Mouse (Mus musculus): ENCODE data around the gene Trip10.

GRCm38 (mm10) chr17:57307074-57307473, 57.8 kb downstream of the Trip10 start:
- no peak for TF ChIP-seq TAL1 (IDR thresholded peaks at IDR 0.05; ENCODE audit: low read length)
- no peak for TF ChIP-seq GATA1 (IDR thresholded peaks at IDR 0.05; ENCODE audit: low read length)

All from erythroblast, embryonic 14.5 days (primary cell).